Mouse (Mus musculus): ENCODE measurements around the gene Afap1l2. TPM values are rescaled to one million over a fixed set of nuclear protein-coding genes. Genes with fewer than 3 reads are reported as not detected.

Gene Afap1l2
- polyA plus RNA-seq, 1 experiment from 2014 or later: 8.2 TPM

DNA sequence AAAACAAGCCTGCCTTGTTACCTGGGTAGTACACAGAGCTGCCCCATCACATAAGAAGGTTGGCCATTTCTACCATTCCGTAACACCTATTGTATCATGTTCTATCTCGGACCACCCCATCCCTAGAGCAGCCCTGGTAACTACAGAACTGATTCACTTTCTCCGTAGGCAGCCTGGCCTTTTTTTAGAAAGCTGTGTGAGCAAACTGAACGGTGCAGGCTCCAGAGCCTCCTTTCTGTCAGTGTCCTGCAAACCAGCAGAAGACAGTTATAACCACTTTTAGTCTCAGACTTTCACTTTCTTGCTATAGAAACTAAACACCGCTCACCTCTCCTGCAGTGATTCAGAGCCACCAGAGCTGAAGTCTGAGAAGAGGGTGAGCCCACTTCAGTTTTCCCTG lies 7.4 kb downstream of the Afap1l2 start:
- Histone ChIP-seq H3K27me3 (ENCODE audit: control insufficient read depth, insufficient read depth, low read length) (no peaks in the 10 kb centered on the region), H3K4me2 (ENCODE audit: low read depth, low read length) (no peak overlapping the region), H3K4me1 (ENCODE audit: control insufficient read depth, insufficient read depth, low read length) (peaks cover 18% of the 10 kb centered on the region), H3K4me3 (ENCODE audit: low read depth, low read length) (no peak overlapping the region), H3K27ac (ENCODE audit: low read depth, low read length) (no peak overlapping the region), H3K9me3 (ENCODE audit: control insufficient read depth, low read length) (no peaks in the 10 kb centered on the region), H3K36me3 (ENCODE audit: control insufficient read depth, insufficient read depth, low read length) (no peaks in the 10 kb centered on the region), H3K9ac (replicated peaks; ENCODE audit: low read depth, low read length) (no peak overlapping the region)
- ATAC-seq (ENCODE audit: low read depth): no peak
- 92% methylated on average over 5 of the region's 5 CpGs for WGBS

DNA sequence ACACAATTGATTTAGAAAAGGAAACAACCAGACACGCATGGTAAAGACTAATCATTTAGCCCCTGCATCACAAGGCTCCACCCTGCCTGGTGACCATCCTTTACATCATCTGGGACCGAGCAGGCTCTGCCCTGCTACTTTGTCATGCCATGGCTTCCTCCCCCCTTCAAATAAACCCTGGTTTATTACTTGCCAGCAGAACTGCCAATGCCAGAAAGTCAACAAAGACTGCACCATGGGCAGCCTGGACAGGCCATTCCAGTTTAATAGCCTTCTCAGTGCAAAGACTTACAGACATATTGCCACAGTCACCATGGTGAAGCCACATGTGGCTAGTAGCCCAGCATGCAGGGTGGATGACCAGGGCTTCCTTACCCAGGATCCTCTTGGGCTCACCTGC lies 8.2 kb downstream of the Afap1l2 start:
- Histone ChIP-seq H3K4me1 (ENCODE audit: control insufficient read depth, insufficient read depth, low read length) (peaks cover 18% of the 10 kb centered on the region), H3K4me2 (ENCODE audit: low read depth, low read length) (no peak overlapping the region), H3K36me3 (ENCODE audit: control insufficient read depth, insufficient read depth, low read length) (no peaks in the 10 kb centered on the region), H3K27ac (ENCODE audit: low read depth, low read length) (no peak overlapping the region), H3K27me3 (ENCODE audit: control insufficient read depth, insufficient read depth, low read length) (no peaks in the 10 kb centered on the region), H3K4me3 (ENCODE audit: low read depth, low read length) (no peak overlapping the region), H3K9ac (replicated peaks; ENCODE audit: low read depth, low read length) (no peak overlapping the region), H3K9me3 (ENCODE audit: control insufficient read depth, low read length) (no peaks in the 10 kb centered on the region)
- ATAC-seq (ENCODE audit: low read depth): peak; percentile 62
- WGBS: 40% methylated on average over 2 of the region's 2 CpGs

DNA sequence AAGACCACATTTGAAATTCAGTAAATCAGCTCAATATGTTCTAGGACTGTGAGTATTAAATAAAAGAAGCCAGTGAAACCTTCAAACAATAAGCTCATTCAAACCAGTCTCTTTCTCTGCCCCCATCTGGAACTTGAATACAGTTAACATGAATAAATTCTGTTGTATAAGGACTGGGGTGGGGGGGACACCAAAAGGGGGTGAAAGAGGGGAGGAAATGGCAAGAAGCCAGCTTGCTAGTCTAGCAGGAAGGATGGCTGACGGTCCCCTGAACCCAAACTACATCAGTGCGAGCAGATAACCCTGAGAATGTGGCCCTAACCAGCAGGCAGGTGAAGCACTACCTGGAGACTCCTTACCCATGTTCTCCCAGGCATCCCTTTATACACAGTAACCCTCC lies 9.1 kb downstream of the Afap1l2 start:
- Histone ChIP-seq H3K4me3 (ENCODE audit: low read depth, low read length) (no peak overlapping the region), H3K4me2 (ENCODE audit: low read depth, low read length) (no peak overlapping the region), H3K27me3 (ENCODE audit: control insufficient read depth, insufficient read depth, low read length) (no peaks in the 10 kb centered on the region), H3K9ac (replicated peaks; ENCODE audit: low read depth, low read length) (no peak overlapping the region), H3K36me3 (ENCODE audit: control insufficient read depth, insufficient read depth, low read length) (no peaks in the 10 kb centered on the region), H3K27ac (ENCODE audit: low read depth, low read length) (no peak overlapping the region), H3K9me3 (ENCODE audit: control insufficient read depth, low read length) (no peaks in the 10 kb centered on the region), H3K4me1 (ENCODE audit: control insufficient read depth, insufficient read depth, low read length) (peaks cover 18% of the 10 kb centered on the region)
- 73% methylated on average over 2 of the region's 2 CpGs for WGBS
- no peak for ATAC-seq (ENCODE audit: low read depth)

DNA sequence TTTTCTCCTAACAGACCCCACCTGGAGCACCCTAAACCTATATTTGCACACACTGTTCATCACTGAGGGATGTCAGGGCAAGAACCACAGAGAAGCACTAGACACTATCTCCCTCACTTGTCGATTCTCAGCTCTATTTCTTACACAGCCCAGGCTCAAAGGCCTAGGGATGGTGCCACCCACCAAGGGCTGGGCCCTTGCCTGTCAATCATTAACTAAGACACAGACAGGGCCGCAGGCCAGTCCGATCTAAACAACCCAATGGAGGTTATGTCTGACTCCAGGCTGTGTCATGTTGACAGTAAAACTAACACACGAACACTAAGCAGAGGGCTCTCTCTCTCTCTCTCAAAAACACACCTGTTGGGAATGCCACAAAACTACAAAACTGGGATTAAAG lies 9.7 kb downstream of the Afap1l2 start:
- H3K27me3 ChIP-seq (ENCODE audit: control insufficient read depth, insufficient read depth, low read length): no peaks in the 10 kb centered on the region
- no peak overlapping the region for H3K4me3 ChIP-seq (ENCODE audit: low read depth, low read length)
- peaks cover 13% of the 10 kb centered on the region for H3K4me1 ChIP-seq (ENCODE audit: control insufficient read depth, insufficient read depth, low read length)
- ATAC-seq (ENCODE audit: low read depth): no peak
- no peaks in the 10 kb centered on the region for H3K36me3 ChIP-seq (ENCODE audit: control insufficient read depth, insufficient read depth, low read length)
- no peaks in the 10 kb centered on the region for H3K9me3 ChIP-seq (ENCODE audit: control insufficient read depth, low read length)
- 80% methylated on average over 4 of the region's 4 CpGs for WGBS
- no peak overlapping the region for H3K9ac ChIP-seq (replicated peaks; ENCODE audit: low read depth, low read length)
- no peak overlapping the region for H3K27ac ChIP-seq (ENCODE audit: low read depth, low read length)
- no peak overlapping the region for H3K4me2 ChIP-seq (ENCODE audit: low read depth, low read length)

DNA sequence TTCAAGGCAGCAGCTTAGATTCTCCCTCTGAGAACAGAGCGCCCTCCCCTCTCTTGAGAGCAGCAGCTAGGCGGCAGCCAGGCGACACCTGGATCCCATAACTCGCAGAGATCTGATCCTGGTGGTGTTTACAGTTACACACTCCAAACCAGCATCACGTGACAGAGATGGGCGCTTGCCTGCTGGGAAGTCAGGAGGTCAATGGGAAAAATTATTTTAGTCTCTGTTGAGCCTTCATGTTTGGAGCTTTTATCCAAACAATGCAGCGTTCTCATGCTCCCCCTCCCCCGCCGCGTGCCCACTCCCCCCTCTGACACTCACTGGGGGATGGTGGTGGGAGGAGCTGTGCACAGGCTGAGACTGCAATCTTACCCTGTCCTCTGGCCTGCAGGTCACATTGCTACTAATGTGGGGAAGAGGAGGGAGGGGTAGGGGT lies 10.8 kb downstream of the Afap1l2 start:
- no peaks in the 10 kb centered on the region for H3K36me3 ChIP-seq (ENCODE audit: control insufficient read depth, insufficient read depth, low read length)
- no peaks in the 10 kb centered on the region for H3K9me3 ChIP-seq (ENCODE audit: control insufficient read depth, low read length)
- H3K4me1 ChIP-seq (ENCODE audit: control insufficient read depth, insufficient read depth, low read length): peaks cover 11% of the 10 kb centered on the region
- 9% methylated on average over 10 of the region's 10 CpGs for WGBS
- no peak overlapping the region for H3K4me3 ChIP-seq (ENCODE audit: low read depth, low read length)
- no peaks in the 10 kb centered on the region for H3K27me3 ChIP-seq (ENCODE audit: control insufficient read depth, insufficient read depth, low read length)
- no peak overlapping the region for H3K9ac ChIP-seq (replicated peaks; ENCODE audit: low read depth, low read length)
- H3K4me2 ChIP-seq (ENCODE audit: low read depth, low read length): peak overlapping the region; percentile 21
- H3K27ac ChIP-seq (ENCODE audit: low read depth, low read length): peak overlapping the region; percentile 22
- peak; percentile 45; the same call in 1 of the 2 replicates for ATAC-seq (ENCODE audit: low read depth)

DNA sequence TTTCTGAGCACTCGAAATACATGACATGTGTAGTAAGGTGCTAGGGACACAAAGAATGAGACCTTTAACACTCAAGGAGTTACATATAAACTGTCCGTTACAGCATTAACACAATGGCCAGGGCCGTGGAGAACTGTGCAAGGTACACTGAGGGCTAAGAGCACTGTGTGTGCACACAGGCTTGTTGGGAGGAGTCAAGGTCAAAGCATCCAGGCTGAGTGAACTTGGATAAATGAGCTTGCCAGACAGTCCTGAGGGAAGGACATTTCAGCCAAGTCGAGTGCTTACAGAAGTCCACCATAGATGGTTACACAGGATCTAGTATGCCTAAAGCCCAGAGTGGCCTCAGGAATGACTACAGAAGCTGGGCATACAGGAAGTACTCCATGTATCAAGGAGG lies 12.6 kb downstream of the Afap1l2 start:
- Histone ChIP-seq H3K4me1 (ENCODE audit: control insufficient read depth, insufficient read depth, low read length) (peaks cover 11% of the 10 kb centered on the region), H3K27me3 (ENCODE audit: control insufficient read depth, insufficient read depth, low read length) (no peaks in the 10 kb centered on the region), H3K4me3 (ENCODE audit: low read depth, low read length) (no peak overlapping the region), H3K9ac (replicated peaks; ENCODE audit: low read depth, low read length) (no peak overlapping the region), H3K36me3 (ENCODE audit: control insufficient read depth, insufficient read depth, low read length) (no peaks in the 10 kb centered on the region), H3K27ac (ENCODE audit: low read depth, low read length) (no peak overlapping the region), H3K9me3 (ENCODE audit: control insufficient read depth, low read length) (no peaks in the 10 kb centered on the region), H3K4me2 (ENCODE audit: low read depth, low read length) (no peak overlapping the region)
- no peak for ATAC-seq (ENCODE audit: low read depth)
- WGBS: 89% methylated on average over 4 of the region's 4 CpGs

DNA sequence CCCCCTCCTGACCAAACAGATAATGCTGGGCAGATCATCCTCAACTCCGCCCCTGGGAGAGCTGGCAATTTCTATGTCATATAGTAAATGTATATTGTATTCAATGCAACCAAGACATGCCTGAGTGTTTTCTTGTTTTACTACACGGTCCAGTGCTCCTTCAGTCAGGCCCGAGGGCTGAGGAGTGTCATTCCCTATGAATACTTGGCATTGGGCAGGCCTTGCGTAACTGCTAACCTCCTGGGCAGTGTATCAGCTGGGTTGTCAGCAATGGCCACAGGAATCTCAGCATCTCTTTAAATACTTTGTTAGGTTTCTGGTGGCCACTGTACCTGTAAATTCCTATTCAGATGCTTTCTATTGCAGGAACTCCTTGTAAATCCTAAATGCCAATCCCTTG lies 13.4 kb downstream of the Afap1l2 start:
- no peak overlapping the region for H3K9ac ChIP-seq (replicated peaks; ENCODE audit: low read depth, low read length)
- no peak overlapping the region for H3K4me3 ChIP-seq (ENCODE audit: low read depth, low read length)
- peaks cover 11% of the 10 kb centered on the region for H3K4me1 ChIP-seq (ENCODE audit: control insufficient read depth, insufficient read depth, low read length)
- H3K36me3 ChIP-seq (ENCODE audit: control insufficient read depth, insufficient read depth, low read length): no peaks in the 10 kb centered on the region
- no peaks in the 10 kb centered on the region for H3K27me3 ChIP-seq (ENCODE audit: control insufficient read depth, insufficient read depth, low read length)
- H3K4me2 ChIP-seq (ENCODE audit: low read depth, low read length): no peak overlapping the region
- 78% methylated on average over 4 of the region's 4 CpGs for WGBS
- H3K9me3 ChIP-seq (ENCODE audit: control insufficient read depth, low read length): no peaks in the 10 kb centered on the region
- ATAC-seq (ENCODE audit: low read depth): no peak
- no peak overlapping the region for H3K27ac ChIP-seq (ENCODE audit: low read depth, low read length)

DNA sequence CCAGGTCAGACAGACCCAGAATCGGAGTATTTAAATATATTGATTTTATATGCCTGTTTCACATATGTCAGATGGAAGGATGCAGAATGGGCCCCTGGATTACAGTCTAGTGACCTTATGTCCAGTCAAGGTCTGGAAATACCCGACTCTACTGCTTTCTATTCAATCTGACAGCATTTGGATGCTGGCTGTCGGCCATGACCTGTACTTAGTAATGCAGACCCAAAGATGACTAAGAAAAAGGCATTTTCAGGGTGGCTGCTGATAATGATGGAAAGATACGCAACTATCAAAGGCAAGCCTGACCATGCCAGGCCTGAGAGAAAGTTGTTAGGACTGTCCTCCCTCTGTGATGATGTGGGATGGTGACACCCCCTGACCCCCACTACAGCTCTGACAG lies 14.3 kb downstream of the Afap1l2 start:
- Histone ChIP-seq H3K36me3 (ENCODE audit: control insufficient read depth, insufficient read depth, low read length) (no peaks in the 10 kb centered on the region), H3K9ac (replicated peaks; ENCODE audit: low read depth, low read length) (no peak overlapping the region), H3K9me3 (ENCODE audit: control insufficient read depth, low read length) (no peaks in the 10 kb centered on the region), H3K27me3 (ENCODE audit: control insufficient read depth, insufficient read depth, low read length) (no peaks in the 10 kb centered on the region), H3K27ac (ENCODE audit: low read depth, low read length) (no peak overlapping the region), H3K4me2 (ENCODE audit: low read depth, low read length) (no peak overlapping the region), H3K4me3 (ENCODE audit: low read depth, low read length) (no peak overlapping the region), H3K4me1 (ENCODE audit: control insufficient read depth, insufficient read depth, low read length) (peaks cover 11% of the 10 kb centered on the region)
- 91% methylated on average over 4 of the region's 4 CpGs for WGBS
- ATAC-seq (ENCODE audit: low read depth): no peak

DNA sequence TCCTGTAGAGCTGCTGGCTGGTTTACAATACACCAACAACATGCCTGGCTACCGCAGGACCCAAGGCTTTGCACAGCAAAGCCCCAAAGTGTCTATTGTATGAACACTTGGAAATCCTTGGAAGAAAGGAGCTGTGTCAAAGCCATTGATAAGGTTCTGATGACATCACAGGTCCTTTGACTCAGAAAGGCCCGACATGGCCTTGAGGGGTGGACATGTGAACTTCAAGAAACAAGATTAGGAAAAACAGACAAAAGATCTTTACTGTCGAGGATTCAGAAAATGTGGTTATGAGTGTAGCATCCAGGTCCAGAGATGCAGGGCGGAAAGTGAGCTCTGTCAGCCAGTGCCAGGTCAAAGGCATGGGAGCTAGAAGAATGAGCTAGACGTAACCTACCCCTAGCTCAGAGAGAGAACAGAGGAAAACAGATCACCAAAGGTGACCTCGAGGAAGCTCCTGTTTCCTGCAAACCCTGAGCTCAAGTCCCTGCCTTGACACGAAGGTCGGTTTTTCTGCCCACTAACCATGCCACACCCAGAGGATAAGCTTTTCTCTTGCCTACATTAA lies 15.0 kb downstream of the Afap1l2 start:
- no peaks in the 10 kb centered on the region for H3K36me3 ChIP-seq (ENCODE audit: control insufficient read depth, insufficient read depth, low read length)
- no peaks in the 10 kb centered on the region for H3K27me3 ChIP-seq (ENCODE audit: control insufficient read depth, insufficient read depth, low read length)
- H3K4me1 ChIP-seq (ENCODE audit: control insufficient read depth, insufficient read depth, low read length): peaks cover 11% of the 10 kb centered on the region
- H3K4me3 ChIP-seq (ENCODE audit: low read depth, low read length): no peak overlapping the region
- no peaks in the 10 kb centered on the region for H3K9me3 ChIP-seq (ENCODE audit: control insufficient read depth, low read length)
- no peak overlapping the region for H3K27ac ChIP-seq (ENCODE audit: low read depth, low read length)
- WGBS: 82% methylated on average over 8 of the region's 8 CpGs
- no peak for ATAC-seq (ENCODE audit: low read depth)
- no peak overlapping the region for H3K9ac ChIP-seq (replicated peaks; ENCODE audit: low read depth, low read length)
- H3K4me2 ChIP-seq (ENCODE audit: low read depth, low read length): no peak overlapping the region

Measured in neural tube, embryonic 14.5 days (tissue).